Mouse (Mus musculus) ES-E14 (cell line): ENCODE results near the gene Gnai2. TPM values are rescaled to one million over a fixed set of nuclear protein-coding genes. Genes with fewer than 3 reads are reported as not detected.

Source experiments
- DNase-seq: peaks from one replicate; pipeline ENCODE4 v3.0.0-alpha.2; 2013; ENCODE audit warnings: low read depth, low spot score
- H3K27ac ChIP-seq: 2 replicates; pipeline ENCODE4 v1.5.1; 2012; ENCODE audit warnings: low read depth, mild to moderate bottlenecking, low read length, moderate library complexity, mixed read lengths; ENCODE audit not compliant: poor library complexity, insufficient read depth, severe bottlenecking
- H3K36me3 ChIP-seq: 2 replicates; pipeline ENCODE4 v1.6.1; 2012; ENCODE audit warnings: mild to moderate bottlenecking, low read length, moderate library complexity, mixed read lengths; ENCODE audit not compliant: control insufficient read depth, poor library complexity, insufficient read depth, severe bottlenecking
- H3K4me1 ChIP-seq, 2 experiments: fragments of 150-350 bp in 1 of 2; sonication (generic) in 1 of 2; 2 replicates each; pipeline ENCODE4 v1.6.1; 2012; ENCODE audit warnings: low read length in 2 of 2, mild to moderate bottlenecking in 1 of 2, mixed read lengths in 1 of 2; ENCODE audit not compliant: control insufficient read depth in 2 of 2, insufficient read depth in 2 of 2, poor library complexity in 1 of 2
- H3K4me3 ChIP-seq, 2 experiments: fragments of 150-350 bp in 1 of 2; sonication (generic) in 1 of 2; 2 replicates each; pipeline ENCODE4 v1.5.1; 2012; ENCODE audit warnings: low read length in 2 of 2, low read depth in 1 of 2, mild to moderate bottlenecking in 1 of 2, mixed read lengths in 1 of 2; ENCODE audit not compliant: insufficient read depth in 1 of 2, poor library complexity in 1 of 2, severe bottlenecking in 1 of 2
- H3K9ac ChIP-seq: 2 replicates; pipeline ENCODE4 v1.6.1; 2012; ENCODE audit warnings: low read depth, mild to moderate bottlenecking, low read length, mixed read lengths; ENCODE audit not compliant: poor library complexity, insufficient read depth, severe bottlenecking
- H3K9me3 ChIP-seq: fragments of 150-350 bp; sonication (generic); 2 replicates; pipeline ENCODE4 v1.6.1; 2012; ENCODE audit warnings: low read depth, mild to moderate bottlenecking, low read length; ENCODE audit not compliant: control insufficient read depth, insufficient read depth
- CHD2 ChIP-seq: IDR thresholded peaks from 2 replicates; pipeline ENCODE4 v1.6.1; 2014; ENCODE audit warnings: mild to moderate bottlenecking, low read depth, low read length, inconsistent platforms
- HCFC1 ChIP-seq: IDR thresholded peaks from 2 replicates; pipeline ENCODE4 v1.6.1; 2012; ENCODE audit warnings: low read length, inconsistent platforms, borderline replicate concordance; ENCODE audit not compliant: insufficient read depth
- MAFK ChIP-seq: IDR thresholded peaks from 2 replicates; pipeline ENCODE4 v1.6.1; 2014; ENCODE audit warnings: mild to moderate bottlenecking, low read depth, low read length, inconsistent platforms; ENCODE audit not compliant: insufficient read depth
- ZC3H11A ChIP-seq: IDR thresholded peaks from 2 replicates; pipeline ENCODE4 v1.6.1; 2012; ENCODE audit warnings: low read depth, mild to moderate bottlenecking, inconsistent platforms, low read length, borderline replicate concordance
- ZNF384 ChIP-seq: IDR thresholded peaks from 2 replicates; pipeline ENCODE4 v1.6.1; 2012; ENCODE audit warnings: low read depth, low read length, inconsistent platforms
- in situ Hi-C, 2 experiments: fragments of 600-800 bp; cut with MboI; formaldehyde crosslinking; loops; one replicate each; pipeline ENCODE4 v1.15.1; 2025; ENCODE audit warnings: low sequenced_read_pairs in 2 of 2, inconsistent platforms in 1 of 2; ENCODE audit not compliant: unreplicated experiment in 2 of 2
- total RNA-seq: library from RNA; depleted of rRNA; stranded (reverse); fragments of 300-350 nt; gene quantifications from 2 replicates; pipeline ENCODE4 v1.2.3, GENCODE M21; 2012

Gnai2 gene
- total RNA-seq, 1 experiment = 178 TPM

DNA sequence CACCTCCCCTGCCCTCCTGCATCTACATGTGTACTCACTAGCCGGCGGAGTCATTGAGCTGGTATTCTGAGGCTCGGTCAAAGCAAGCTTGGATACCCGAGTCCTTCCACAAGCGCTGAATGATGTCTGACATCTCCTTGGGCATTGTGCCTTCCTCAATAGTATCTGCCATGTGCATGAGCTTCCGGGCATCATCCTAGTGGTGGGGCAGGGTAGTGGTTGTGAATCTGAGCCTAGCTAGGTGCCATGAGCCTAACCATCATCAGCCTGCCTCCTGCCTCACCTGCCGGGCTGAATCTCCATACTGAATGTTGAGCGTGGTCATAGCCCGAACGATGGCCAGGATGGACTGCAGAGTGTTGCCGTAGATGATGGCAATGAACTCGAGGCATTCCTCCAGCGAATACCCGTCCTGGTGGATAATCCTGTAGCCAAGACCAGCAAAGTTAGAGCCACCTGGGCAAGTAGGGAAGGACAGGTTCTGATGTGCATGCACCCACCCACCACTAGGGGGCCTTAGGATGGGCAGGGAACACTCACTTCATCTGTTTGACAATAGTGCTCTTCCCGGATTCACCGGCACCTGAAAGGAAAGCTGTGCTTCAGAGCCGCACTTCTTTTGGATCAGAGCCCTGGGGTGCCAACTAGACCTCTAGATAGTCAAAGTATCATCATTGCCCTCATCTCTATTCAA is 42.1 kb upstream of the Gnai2 start:
- H3K36me3 ChIP-seq = no peaks in the 10 kb centered on the region
- DNase-seq = peak; percentile 85
- no peaks in the 10 kb centered on the region for H3K9me3 ChIP-seq
- H3K27ac ChIP-seq = no peak overlapping the region
- no peak overlapping the region for H3K9ac ChIP-seq
- TF ChIP-seq HCFC1 (no peak), MAFK (no peak), ZNF384 (no peak), CHD2 (no peak), ZC3H11A (no peak)
- in situ Hi-C loops = no loop called here
- H3K4me3 ChIP-seq = peak overlapping the region in 1 of 2 experiments; percentile 40; a peak in 2 of 4 replicates
- H3K4me1 ChIP-seq = peaks cover 0 to 11% of the 10 kb centered on the region in 2 experiments; a peak in 1 of 4 replicates

DNA sequence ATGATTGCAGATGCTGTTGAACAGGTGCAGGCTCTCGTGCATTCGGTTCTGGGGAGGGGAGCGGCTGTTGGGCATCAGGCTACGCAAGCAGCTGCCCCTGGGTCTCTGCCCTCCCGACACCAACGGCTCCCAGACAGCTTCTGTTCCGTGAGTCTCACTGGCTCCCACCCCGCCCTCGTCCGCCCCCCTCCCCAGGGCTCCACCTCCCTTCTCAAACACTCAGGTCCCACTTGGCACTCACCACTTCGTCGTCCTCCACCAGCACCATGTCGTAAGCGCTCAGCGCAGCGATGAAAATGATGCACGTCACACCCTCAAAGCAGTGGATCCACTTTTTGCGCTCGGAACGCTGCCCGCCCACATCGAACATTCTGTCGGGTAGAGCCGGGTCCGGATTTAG is 41.1 kb upstream of the Gnai2 start:
- in situ Hi-C loops = no loop called here
- Histone ChIP-seq H3K4me3 (peak overlapping the region; percentile 51 to 60; a peak in 3 of 4 replicates), H3K9me3 (no peaks in the 10 kb centered on the region), H3K27ac (no peak overlapping the region), H3K4me1 (peaks cover 0 to 11% of the 10 kb centered on the region in 2 experiments; a peak in 1 of 4 replicates), H3K36me3 (no peaks in the 10 kb centered on the region), H3K9ac (peak overlapping the region; percentile 34; the same call in 1 of the 2 replicates)
- no peak for DNase-seq
- no peak for TF ChIP-seq MAFK
- TF ChIP-seq HCFC1 = no peak
- no peak for TF ChIP-seq ZC3H11A
- TF ChIP-seq ZNF384 = no peak

DNA sequence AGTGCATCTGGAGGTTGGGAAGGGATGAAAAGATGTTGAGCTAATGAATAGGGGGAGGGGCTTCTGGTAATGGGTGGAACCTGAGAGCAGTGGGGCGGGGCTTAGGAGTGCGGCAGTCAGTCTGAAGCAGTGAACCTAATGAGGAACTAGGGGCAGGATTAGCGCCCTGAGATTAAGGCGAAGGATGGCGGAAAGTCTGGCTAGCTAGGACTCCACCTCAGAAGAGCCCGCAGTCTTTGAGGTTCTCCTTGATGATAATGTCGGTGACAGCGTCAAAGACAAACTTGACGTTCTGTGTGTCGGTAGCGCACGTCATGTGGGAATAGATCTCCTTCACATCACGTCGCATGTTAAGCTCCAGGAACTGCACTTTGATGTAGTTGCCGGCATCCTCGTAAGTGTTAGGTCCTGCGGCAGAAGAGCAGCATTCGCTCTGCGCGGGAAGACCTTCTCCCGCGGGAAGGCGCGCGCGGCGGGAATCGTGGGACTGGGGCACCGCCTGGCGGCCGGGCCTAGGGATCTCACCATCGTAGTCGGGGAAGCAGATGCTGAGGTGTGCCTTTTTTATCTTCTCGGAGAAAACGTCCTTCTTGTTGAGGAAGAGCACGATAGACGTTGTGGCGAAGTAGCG is 40.6 kb upstream of the Gnai2 start:
- no peak overlapping the region for H3K27ac ChIP-seq
- H3K9me3 ChIP-seq = no peaks in the 10 kb centered on the region
- no peaks in the 10 kb centered on the region for H3K36me3 ChIP-seq
- H3K4me3 ChIP-seq = peak overlapping the region; percentile 51 to 60
- H3K9ac ChIP-seq = peak overlapping the region; percentile 34
- peak; percentile 67 for DNase-seq
- in situ Hi-C loops = no loop called here
- peak; percentile 38; the same call in 1 of the 2 replicates for TF ChIP-seq MAFK
- no peak for TF ChIP-seq ZNF384
- TF ChIP-seq ZC3H11A = peak; percentile 37; the same call in 1 of the 2 replicates
- peak; percentile 83 for TF ChIP-seq CHD2
- peaks cover 0 to 11% of the 10 kb centered on the region in 2 experiments; a peak in 1 of 4 replicates for H3K4me1 ChIP-seq

DNA sequence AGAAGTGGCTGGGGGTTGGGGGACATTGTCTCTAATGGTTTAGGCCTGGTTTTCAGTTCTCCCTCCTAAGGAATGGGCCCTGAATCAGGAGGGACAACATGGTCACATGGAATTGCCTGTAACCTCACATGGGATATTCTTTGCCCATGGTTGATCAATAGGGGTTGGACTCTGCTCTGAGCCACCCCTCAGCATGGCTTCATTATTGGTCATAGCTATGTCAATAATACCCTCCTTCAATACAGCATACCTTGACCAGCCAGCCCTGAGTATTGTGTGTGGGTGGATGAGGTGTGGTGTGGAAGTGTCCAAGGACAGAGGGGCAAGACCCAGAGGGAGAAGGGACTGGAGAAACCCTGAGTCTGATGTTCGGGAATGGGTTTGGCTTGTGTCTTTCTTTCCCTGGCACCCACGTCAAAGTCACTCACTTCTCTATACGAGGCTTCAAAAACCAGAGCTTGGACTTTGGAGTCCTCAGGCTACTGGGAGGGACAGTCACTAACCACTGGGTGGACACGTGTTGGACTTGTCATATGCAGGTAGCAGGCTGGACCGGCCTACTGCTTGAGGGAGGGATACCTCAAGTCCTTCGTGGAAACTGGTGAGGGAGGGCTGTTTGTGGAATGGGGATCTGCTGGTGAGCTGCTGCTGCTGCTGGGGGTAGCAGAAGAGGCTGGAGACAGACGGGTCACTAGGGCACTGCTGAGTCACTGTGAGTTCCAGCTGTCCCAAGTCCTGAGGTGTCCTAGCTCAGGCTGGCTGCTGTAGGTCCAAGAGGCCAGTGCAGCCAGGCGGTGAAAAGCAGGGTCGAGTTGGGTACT is 39.7 kb upstream of the Gnai2 start:
- in situ Hi-C loops = no loop called here
- 0 out of 4 replicates have a peak overlapping the region, but pooled peaks of 1 of the 2 experiments have one; percentile 60 for H3K4me3 ChIP-seq
- DNase-seq = no peak
- no peaks in the 10 kb centered on the region for H3K9me3 ChIP-seq
- peaks cover 0 to 11% of the 10 kb centered on the region in 2 experiments; a peak in 1 of 4 replicates for H3K4me1 ChIP-seq
- no peak overlapping the region for H3K27ac ChIP-seq
- H3K9ac ChIP-seq = no peak overlapping the region; the same call in 1 of the 2 replicates
- no peaks in the 10 kb centered on the region for H3K36me3 ChIP-seq
- TF ChIP-seq MAFK = no peak
